Mouse (Mus musculus): ENCODE measurements at regions not wholly inside any gene's neighbourhood (a gene's known extent, or its start where the extent isn't known, plus 50 kb on each side); places are given as distances from the start of the nearest gene placed in this dataset.
"Not testable (repeated sequence)": the region's sequence is repeated elsewhere in the genome, so short reads cannot be mapped to it uniquely, and the experiment has no call there.

- no peak for DNase-seq (ENCODE audit: low spot score in 2 of 2)
These were observed 1158.0 kb downstream of the A830018L16Rik start for GRCm38 (mm10) chr1:12571755-12572358.

GRCm38 (mm10) chr1:12572770-12573169 is 1158.9 kb downstream of the A830018L16Rik start:
- DNase-seq (ENCODE audit: low spot score in 2 of 2): no peak

- DNase-seq (ENCODE audit: low spot score in 2 of 2): no peak
These were observed 1160.4 kb downstream of the A830018L16Rik start for GRCm38 (mm10) chr1:12574274-12574673.

GRCm38 (mm10) chr1:12577027-12577703 is 1163.3 kb downstream of the A830018L16Rik start:
- DNase-seq (ENCODE audit: low spot score in 2 of 2): no peak

GRCm38 (mm10) chr1:12577978-12578377 is 1164.1 kb downstream of the A830018L16Rik start:
- DNase-seq (ENCODE audit: low spot score in 2 of 2): no peak

- no peak for DNase-seq (ENCODE audit: low spot score in 2 of 2)
These were observed 1169.1 kb downstream of the A830018L16Rik start for GRCm38 (mm10) chr1:12583012-12583411.

- not testable (repeated sequence) for DNase-seq (ENCODE audit: low spot score in 2 of 2)
These were observed 1173.1 kb downstream of the A830018L16Rik start for GRCm38 (mm10) chr1:12586981-12587380.

- no peak for DNase-seq (ENCODE audit: low spot score in 2 of 2)
These were observed 1198.2 kb downstream of the A830018L16Rik start for GRCm38 (mm10) chr1:12612102-12612501.

GRCm38 (mm10) chr1:12615303-12615702 is 1201.4 kb downstream of the A830018L16Rik start:
- no peak for DNase-seq (ENCODE audit: low spot score in 2 of 2)

GRCm38 (mm10) chr1:12615733-12616481 is 1202.0 kb downstream of the A830018L16Rik start:
- DNase-seq (ENCODE audit: low spot score in 2 of 2): no peak

GRCm38 (mm10) chr1:12619981-12620380 is 1206.1 kb downstream of the A830018L16Rik start:
- DNase-seq (ENCODE audit: low spot score in 2 of 2): no peak

GRCm38 (mm10) chr1:12620825-12621224 is 1206.9 kb downstream of the A830018L16Rik start:
- DNase-seq (ENCODE audit: low spot score in 2 of 2): no peak

- DNase-seq (ENCODE audit: low spot score in 2 of 2): no peak
These were observed 1209.3 kb downstream of the A830018L16Rik start for GRCm38 (mm10) chr1:12623158-12623557.

GRCm38 (mm10) chr1:12633049-12633448 is 1219.1 kb downstream of the A830018L16Rik start:
- DNase-seq (ENCODE audit: low spot score in 2 of 2): no peak

GRCm38 (mm10) chr1:12636326-12637147 is 1222.6 kb downstream of the A830018L16Rik start:
- no peak for DNase-seq (ENCODE audit: low spot score in 2 of 2)

GRCm38 (mm10) chr1:12640983-12641382 is 1227.1 kb downstream of the A830018L16Rik start:
- DNase-seq (ENCODE audit: low spot score in 2 of 2): no peak
